Mouse (Mus musculus) thymus, postnatal 10 days (tissue): ENCODE data around the gene Tmem150a.

ENCODE experiments used
- DNase-seq, 2 experiments: peaks; one replicate each; pipeline ENCODE4 v3.0.0; 2021; ENCODE audit warnings: low spot score in 2 of 2

Gene Tmem150a

DNA sequence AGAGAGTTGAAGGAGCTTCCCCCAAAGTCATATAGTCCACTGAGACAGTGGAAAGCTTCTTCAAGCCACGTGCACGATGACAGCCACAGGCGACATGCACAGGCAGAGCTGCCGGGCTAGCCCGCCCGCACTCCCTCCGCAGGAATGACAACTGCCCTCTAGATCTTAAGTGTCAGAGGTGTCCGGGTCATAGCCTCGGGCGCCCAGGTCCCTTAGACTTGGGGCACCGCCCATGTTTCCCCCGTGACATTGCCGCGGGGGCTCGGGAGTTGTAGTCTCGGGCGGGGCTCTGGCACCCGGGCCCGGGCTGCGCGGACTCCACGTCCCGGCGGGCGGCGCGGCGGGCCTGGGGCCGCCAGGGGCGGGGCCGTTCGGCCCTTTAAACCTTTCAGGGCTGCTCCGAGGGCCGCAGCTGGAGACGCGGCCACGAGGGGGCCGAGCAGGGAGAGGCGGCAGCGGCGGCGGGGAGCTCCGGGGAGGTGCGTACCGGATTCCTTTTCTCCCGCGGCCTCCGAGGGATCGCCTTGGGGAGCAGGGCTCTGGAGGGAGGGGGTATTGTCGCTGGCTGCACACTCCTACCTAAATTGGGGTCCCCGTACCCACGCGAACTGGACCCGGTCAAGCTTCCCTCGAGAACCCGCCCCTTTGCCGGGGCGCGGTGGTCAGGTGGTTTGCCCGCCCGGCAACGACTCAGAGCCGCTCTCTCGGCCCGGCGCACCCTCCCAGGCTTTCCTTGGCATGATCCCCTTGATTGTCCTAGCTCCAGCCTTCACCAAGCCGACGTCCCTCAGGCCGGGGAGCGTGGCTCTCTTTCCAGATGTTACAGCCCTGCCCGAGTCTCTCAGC, at the start of gene Tmem150a:
Gene Tmem150a (plus strand): TSS at position 382 of the 846 bp plus-strand sequence.
- peak; percentile 17 to 35 for DNase-seq

DNA sequence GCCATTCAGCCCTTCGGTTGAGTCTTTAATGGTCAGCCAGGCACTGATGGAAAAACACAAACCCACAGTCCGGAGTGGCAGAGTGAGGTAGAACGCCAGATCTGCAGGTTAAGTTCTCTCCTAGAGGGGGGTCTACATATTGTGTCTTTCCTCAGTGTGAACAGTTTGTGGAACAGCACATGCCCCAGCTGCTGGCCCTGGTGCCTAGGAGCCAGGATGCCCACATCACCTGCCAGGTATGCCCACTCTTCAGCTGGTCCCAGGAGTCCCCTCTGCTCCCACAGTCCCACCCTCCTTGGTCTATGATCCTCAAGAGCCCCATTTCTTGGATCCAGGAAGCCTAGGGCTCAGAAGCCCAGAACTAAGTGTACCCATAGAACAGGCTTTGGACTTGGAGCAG, 43.0 kb upstream of the Tmem150a start:
- no peak for DNase-seq

DNA sequence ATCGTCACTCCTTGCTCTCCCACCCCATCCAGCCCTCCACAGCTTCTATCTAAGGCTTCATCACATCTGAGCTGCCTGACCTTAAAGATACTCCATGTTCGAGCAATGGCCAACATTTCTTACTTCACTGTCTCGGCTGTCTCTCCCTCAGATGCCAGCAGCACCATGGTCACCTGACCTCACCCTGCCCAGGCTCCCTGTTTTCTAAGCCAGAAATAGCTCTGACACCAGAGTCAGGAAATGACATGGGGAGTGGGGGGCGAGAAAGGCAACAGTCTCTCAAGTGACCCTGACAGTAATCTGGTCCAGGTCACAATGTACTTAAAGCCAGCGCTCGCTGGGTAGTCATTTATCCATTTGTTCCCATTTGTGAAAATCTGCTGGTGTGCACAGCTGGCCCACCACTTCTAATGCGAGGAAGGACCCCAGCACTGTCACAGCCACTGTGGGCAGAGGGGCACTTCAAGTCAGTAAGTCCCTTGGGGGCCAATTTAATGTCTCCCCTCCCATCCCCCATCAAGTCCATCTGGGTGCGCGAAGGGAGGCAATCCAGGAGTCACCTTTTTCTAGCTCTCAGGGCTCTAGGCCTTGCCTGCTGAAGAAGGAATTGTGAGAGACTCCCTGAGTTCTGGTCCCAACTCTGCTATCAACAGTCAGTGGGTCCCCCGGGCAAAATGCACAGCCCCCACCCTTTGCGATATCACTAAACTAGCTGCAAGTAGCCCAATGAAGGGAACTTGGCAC, 42.0 kb upstream of the Tmem150a start:
- no peak for DNase-seq

DNA sequence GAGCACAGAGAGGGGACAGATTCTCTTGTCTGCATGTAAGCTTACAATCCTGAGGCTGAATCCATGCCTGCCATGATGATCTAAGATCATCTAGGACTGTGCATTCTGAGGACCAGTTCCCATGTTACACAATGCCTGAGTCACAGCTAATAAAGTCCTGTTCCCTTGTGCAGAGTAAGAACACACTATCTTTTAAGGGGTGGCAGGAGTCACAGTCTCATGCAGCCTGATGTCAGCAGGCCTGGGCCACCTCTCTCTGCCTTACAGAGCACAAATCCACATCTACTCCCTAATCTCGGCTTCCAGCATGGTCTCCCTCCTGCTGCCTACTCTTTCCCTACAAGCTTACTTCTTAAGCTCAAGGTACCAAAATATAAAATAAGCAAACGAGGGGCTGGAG, 39.9 kb upstream of the Tmem150a start:
- no peak for DNase-seq

DNA sequence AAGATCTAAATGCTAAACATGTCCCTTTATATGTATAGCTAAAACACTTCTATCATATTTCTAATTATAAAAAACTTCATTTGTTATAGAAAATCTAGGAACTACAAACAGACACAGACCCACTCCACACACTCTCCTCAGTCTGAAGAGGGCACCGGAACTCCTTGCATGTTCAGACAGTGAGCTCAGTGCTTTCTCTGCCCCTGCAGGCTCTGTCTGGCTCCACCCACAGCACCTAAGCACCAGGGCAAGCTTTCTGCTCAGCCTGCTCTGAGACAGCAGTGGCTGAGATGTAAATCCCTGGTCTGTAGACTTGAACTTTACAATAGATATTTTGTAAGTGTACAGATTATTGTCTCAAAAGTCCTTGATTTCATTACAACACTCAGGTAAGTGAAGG, 39.2 kb upstream of the Tmem150a start:
- no peak for DNase-seq

DNA sequence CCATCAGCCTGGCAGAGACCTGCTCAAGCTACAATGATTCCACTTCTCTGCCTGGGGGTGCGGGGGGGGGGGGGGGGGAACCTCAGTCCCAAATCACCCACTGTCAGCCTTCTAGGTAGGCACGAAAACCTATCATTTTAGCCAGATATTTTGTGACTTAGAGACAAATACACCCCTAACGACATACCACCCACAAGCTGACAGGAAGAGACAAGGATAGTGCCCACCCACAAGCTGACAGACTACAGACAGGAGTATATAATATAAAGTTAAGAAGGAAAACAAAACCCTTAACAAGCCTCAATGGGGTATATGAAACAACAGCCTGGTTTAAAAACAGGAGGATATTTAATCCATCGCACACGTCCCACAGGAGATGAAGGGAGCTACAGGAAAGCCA, 36.8 kb upstream of the Tmem150a start:
- no peak for DNase-seq

DNA sequence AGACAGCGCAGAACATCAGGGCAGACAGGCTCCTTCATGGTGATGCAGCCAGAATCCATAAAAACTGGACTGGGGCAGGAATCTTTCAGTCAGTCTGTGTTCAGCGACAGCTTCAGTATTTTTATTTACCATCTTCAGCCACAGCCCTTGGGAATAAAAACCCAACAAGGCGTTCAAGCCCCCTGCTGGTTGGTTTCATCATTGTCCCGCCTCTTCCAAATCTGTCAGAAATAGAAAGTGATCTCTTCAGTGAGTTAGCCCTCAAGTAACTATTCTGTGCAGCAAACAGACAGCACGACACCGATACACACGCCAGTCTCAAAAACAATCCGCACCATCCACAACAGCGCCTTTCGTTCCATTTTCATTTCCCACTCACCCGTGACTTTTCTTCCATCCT, 36.2 kb upstream of the Tmem150a start:
- peak in 1 of 2 experiments; percentile 26 for DNase-seq

DNA sequence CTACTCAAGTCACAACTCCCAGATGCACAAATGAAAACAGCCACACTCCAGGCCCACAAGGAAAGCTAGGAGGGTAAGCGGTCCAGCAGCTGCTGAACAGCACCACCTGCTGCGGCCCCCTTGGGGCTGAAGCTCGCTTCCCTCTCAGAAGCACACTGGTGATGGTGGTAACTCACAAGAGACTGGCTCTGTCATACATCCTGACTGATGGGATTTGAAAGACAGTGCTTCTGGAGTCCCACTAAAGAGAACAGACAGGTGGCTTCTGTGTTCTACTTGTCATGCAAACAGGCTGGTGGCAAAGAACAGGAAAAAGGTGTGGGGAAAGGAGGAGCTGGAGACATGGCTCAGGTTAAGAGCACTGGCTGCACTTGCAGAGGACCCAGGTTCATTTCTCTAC, 32.3 kb upstream of the Tmem150a start:
- DNase-seq: no peak

DNA sequence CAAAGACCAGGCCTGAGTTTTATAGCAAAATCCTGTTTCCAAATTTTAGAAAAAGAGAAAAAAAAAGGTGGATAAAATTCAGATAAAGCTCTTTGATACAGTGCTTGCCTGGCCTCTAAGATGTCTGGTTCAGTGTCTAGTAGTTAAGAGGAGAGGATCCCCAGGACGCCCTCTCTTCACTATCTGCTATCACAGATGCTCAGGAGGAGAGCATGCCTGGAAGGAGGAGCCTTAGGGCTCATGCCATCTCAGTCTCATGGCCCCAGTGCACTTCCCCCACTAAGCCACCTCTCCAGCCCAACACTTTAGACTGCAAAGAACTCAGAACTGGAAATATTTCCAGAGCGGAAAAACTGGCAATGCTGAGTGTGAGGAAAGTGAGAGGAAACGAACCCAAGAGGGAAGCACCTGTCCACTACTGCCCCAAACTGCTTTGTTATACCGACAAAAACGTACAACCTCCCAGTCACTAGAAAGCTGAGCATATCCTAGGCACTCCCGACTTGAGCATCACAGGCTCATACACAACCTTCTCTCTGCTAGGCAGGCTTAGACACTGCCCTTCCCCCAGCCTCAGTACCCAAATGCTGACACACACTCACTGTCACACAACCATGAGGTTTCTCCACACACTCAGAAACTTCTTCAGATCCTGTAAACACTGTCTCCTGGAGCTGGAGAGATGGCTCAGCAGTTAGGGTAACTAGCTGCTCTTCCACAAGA, 31.3 kb upstream of the Tmem150a start:
- DNase-seq: no peak

DNA sequence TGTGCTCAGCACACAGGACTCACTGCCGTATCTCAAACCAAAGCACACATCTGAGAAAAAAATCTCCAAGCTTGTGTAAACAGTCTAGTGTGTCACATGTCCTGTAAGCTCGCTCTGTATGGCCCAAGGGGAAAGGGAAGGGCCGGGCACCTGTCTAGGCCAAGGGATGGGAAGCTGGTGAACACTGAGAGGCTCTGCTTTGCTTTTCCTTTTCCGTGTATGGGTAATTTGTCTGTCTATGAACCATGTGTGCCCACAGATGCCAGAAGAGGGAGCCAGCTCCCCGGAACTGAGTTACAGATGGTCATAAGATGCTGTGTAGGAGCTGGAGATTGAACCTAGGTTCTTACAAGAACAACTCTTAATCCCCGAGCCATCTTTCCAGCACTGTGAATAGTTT, 29.0 kb upstream of the Tmem150a start:
- DNase-seq: peak in 1 of 2 experiments; percentile 17

DNA sequence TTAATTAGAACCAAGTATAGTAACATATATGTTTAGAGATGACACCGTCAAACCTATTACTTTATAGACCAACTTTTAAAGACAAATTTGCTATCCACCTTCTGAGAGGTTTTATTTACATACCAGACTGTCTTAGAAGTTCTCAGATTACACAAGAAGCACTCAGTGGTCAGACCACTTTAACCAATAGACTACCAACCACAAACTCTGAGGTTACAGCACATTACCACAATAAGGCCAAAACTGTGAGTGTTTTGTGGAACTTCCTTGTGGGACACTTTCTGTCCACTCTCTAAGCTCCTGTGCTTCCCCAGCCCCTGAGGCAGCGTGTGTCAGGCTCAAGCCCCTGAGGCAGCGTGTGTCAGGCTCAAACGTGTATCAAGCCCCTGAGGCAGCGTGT, 26.2 kb upstream of the Tmem150a start:
- no peak for DNase-seq

DNA sequence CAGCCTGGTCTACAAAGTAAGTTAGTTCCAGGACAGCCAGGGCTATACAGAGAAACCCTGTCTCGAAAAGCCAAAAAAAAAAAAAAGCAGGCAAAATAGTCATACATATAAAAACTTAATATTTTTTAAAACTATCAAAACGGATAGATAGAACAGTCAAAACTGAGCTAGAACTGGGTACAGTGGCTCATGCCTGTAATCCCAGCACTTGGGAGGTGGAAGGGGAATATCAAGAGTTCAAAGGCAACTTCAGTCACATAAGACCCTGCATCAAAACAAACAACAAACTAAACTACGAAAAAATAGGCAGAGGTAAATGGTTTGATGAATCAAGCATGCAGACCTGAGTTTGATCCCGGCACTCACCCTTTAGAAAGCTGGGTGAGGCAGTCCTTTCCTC, 25.1 kb upstream of the Tmem150a start:
- DNase-seq: no peak

DNA sequence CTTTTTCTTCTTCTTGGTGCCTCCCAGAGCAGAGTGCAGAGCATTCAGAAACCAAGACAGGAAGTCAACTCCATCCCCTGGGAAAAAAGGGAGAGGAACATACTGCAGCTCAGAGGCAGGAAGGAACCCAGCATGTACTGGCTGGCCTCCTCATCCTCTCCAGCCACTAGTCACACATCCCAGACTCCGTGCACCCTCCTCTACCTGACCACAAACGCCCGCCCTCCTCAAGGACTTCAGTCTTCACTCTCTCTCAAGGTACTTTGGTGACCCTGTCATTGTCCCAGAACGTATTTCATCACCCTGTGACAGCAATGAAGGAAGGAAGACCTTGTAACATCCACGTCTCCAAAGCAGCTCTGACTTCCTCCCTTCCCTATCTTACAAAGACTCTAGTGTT, 22.1 kb upstream of the Tmem150a start:
- DNase-seq: no peak

DNA sequence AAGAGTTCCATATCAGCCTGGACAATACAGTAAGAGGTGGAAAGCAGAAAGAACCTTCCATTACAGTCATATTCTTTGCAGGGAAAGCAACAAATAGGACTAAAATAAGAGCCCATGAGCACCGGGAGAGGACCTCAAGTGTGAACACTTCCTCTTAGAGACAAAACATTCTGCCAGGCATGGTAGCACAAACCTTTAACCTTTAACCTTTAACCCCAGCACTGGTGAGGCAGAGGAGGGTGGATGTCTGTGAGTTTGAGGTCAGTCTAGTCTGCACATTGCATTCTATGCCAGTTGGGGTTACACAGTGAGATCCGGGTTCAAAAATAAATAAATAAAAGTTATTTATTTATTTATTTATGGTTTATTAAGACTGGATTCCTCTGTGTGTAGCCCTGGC, 14.8 kb upstream of the Tmem150a start:
- DNase-seq: no peak

DNA sequence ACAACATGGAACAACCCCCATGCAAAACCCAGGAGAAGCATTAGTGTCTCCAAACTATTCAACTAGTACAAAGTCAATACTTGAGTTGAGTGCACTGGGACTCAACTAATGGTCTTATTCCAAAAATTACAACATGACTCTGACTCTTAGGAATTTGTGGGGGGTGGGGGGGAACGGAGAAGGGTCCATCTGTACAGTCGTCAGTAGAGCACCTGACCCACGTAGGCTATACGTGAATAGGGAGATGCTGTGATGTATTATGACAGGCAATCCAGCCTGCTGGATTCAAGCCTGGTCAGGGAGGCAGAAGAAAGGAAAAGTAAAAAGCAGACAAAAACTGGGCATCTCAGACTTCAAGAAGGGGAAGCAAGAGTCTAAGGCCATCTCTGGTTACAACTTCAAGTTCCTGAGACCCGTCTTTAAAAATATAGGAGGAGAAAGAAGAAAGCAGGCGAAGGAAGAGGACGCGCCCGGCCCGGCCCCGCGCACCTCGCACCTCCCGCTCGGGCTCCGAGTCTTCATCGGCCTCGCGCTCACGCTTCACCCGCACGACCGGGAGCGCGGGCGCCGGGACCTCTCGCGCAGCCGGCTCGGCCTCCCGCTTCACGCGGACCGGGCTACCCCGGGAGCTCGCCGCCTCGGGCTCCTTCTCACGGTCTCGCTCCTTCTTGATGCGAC, 10.7 kb upstream of the Tmem150a start:
- DNase-seq: no peak

DNA sequence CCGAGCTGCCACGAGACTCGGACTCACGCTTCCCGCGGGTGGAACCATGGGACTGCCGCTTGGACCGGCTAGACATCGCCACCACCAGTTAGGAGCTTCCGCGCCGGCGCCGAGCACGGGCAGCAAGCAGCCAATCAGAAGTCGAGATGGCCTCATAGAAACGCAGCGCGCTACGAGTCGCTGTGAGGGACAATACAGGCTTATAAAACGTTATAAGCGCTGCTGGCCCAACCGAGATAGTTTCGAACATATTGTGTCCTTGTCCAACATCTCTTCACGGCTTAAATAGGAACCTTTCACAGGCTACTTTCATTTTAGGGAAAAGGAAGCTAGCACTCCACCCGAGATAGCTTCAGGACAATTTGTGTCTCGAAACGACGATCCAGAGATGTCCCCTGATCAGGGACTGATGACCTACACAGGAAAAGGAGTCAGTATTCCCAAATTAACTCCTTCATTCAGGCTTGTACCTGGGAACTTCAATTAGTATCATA, 10.1 kb upstream of the Tmem150a start, which contains the start of gene Usp39:
Gene Usp39 (minus strand): TSS at position 111 of the 494 bp plus-strand sequence.
- peak; percentile 82 to 85 for DNase-seq

DNA sequence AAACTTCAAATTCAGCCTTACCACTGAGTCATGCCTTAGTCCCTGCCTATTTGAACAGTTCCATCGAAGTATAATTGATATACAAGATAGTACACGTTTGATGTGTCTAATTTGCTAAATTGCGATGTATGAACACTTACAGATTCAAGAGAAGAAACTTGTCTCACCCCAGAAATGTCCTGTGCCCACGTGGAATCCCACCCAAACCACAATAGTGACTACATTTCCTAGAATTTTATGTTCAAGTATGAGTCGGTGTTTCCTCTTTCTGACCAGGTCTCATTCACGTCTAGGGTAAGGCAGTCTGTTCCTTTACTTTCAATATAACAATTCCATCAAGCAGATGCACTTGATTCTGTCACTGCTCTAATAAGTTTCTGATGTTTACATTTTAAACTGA, 9.6 kb upstream of the Tmem150a start:
- no peak for DNase-seq

DNA sequence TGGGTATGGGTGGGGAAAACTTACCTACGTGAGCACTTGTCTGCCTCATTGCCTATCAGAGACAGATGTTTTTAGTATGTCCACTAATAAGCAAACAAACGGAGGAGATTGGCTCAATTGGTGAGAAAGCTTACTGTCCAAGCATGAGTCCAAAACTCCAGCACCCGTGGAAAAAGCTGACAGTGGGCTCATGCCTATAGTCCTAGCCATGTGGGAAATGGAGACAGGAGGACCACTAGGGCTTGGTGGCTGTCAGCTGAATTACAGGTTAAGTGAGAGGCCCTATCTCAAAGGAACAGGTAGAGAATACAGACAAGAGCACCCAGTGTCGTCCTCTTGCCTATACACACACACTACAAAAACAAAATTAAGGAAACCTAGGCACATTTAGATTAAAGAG, 9.0 kb upstream of the Tmem150a start:
- DNase-seq: no peak

DNA sequence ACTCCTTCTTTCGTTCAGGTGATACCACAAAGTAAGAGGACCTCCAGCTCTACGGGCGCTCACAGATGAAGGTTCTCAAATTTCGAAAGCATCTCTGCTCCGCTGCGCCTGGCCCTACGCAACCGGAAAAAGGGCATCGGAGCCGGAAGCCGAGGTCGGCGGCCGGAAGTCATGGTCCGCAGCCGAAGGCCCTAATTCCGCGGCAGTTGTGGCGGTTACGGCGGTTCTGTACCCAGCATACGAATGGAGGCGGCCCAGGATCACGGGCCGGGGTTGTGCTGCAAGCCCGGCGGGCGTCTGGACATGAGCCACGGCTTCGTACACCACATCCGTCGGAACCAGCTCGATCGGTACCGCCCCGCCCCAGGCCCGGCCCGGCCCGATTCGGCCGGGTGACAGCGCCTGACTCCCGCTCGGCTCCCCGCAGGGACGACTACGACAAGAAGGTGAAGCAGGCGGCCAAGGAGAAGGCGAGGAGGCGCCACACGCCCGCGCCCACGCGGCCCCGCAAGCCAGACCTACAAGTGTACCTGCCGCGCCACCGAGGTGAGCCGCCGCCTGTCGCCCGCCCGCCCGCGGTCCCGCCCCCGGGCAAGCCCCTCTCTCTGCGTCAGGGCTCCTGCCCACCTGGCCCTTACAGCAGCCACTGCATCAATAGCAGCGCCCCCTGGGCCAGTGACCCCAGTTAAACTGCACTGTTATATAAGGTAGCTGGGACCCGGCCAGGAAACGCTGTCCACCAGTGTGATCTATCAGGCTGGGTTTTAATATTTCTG, 7.9 kb upstream of the Tmem150a start, which contains the start of gene 0610030E20Rik:
Gene 0610030E20Rik (plus strand): TSS at position 152 of the 776 bp plus-strand sequence.
- peak; percentile 70 to 73 for DNase-seq

DNA sequence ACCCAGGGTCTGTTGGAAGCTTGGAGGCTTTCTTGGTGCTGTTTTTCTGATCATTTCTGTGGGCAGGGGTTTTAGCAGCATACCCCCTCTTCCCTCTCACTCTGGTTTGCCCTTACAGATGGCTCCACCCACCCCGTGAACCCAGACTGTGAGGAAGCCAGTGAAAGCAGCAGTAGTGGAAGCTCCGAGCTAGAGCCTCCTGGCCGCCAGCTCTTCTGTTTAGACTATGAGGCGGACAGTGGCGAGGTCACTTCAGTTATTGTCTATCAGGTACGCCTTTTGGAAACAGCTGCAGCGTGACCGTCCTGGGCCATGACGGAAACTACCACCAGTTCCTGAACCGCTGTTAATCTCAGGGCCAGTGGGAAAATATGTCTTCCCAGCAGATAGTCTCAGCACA, 6.8 kb upstream of the Tmem150a start:
- no peak for DNase-seq

DNA sequence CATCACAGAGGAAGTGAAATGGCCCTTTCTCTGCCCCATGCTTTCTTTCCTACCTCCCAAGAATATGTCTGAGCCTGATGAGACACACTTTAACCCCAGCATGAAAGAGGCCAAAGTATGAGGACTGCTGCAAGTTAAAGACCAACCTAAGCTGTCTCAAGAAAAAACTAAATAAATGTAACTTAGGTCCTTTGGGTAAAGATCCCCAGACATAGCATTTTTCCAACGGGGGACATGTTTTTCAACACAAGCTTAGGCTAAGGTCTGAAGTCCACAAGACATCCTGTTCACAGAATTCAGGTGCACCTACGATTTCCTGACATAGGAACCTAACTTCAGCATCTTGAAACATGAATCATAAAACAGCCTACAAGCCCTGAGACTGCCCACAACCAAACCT, 5.0 kb upstream of the Tmem150a start:
- no peak for DNase-seq
